Mouse (Mus musculus) layer of hippocampus, adult 18-20 months (tissue): ENCODE results near the gene Sgpp2. TPM values are rescaled to one million over a fixed set of nuclear protein-coding genes. Genes with fewer than 3 reads are reported as not detected.

Experiments
- DNase-seq, 2 experiments: peaks; one replicate each; pipeline ENCODE4 v3.0.0; 2022; ENCODE audit warnings: low spot score in 2 of 2
- total RNA-seq, 2 experiments: library from RNA; stranded (reverse); gene quantifications; 2 replicates each; pipeline ENCODE4 v1.2.3; 2021

The Sgpp2 gene
- total RNA-seq, 2 experiments from 2014 or later = 5.1 to 5.4 TPM

GRCm38 (mm10) chr1:78338212-78338611 is 28.1 kb downstream of the Sgpp2 start:
- peak in 1 of 2 experiments; percentile 3 for DNase-seq

GRCm38 (mm10) chr1:78339941-78340340 is 29.8 kb downstream of the Sgpp2 start:
- DNase-seq = no peak

GRCm38 (mm10) chr1:78340584-78340983 is 30.4 kb downstream of the Sgpp2 start:
- no peak for DNase-seq

- DNase-seq = no peak
These were observed 37.2 kb downstream of the Sgpp2 start for GRCm38 (mm10) chr1:78347317-78347806.

GRCm38 (mm10) chr1:78349219-78349618 is 39.1 kb downstream of the Sgpp2 start:
- DNase-seq = no peak

GRCm38 (mm10) chr1:78353254-78353653 is 43.1 kb downstream of the Sgpp2 start:
- no peak for DNase-seq

GRCm38 (mm10) chr1:78355123-78355522 is 45.0 kb downstream of the Sgpp2 start:
- no peak for DNase-seq

GRCm38 (mm10) chr1:78357415-78357814 is 47.3 kb downstream of the Sgpp2 start:
- no peak for DNase-seq

GRCm38 (mm10) chr1:78357868-78358267 is 47.7 kb downstream of the Sgpp2 start:
- DNase-seq = no peak

- no peak for DNase-seq
These were observed 54.1 kb downstream of the Sgpp2 start for GRCm38 (mm10) chr1:78363965-78364889.

- no peak for DNase-seq
These were observed 57.7 kb downstream of the Sgpp2 start for GRCm38 (mm10) chr1:78367806-78368205.

- no peak for DNase-seq
These were observed 60.0 kb downstream of the Sgpp2 start for GRCm38 (mm10) chr1:78370121-78370520.

- DNase-seq = peak; percentile 1 to 5
These were observed 61.6 kb downstream of the Sgpp2 start for GRCm38 (mm10) chr1:78371569-78372236.

GRCm38 (mm10) chr1:78372316-78372715 is 62.2 kb downstream of the Sgpp2 start:
- no peak for DNase-seq

GRCm38 (mm10) chr1:78373836-78374235 is 63.7 kb downstream of the Sgpp2 start:
- DNase-seq = no peak

GRCm38 (mm10) chr1:78375058-78375457 is 64.9 kb downstream of the Sgpp2 start:
- DNase-seq = no peak

GRCm38 (mm10) chr1:78380950-78381349 is 70.8 kb downstream of the Sgpp2 start:
- no peak for DNase-seq

- DNase-seq = no peak
These were observed 77.7 kb downstream of the Sgpp2 start for GRCm38 (mm10) chr1:78387854-78388253.

- no peak for DNase-seq
These were observed 78.7 kb downstream of the Sgpp2 start for GRCm38 (mm10) chr1:78388848-78389247.

GRCm38 (mm10) chr1:78395191-78395735 is 85.1 kb downstream of the Sgpp2 start:
- DNase-seq = no peak

- no peak for DNase-seq
These were observed 85.6 kb downstream of the Sgpp2 start for GRCm38 (mm10) chr1:78395737-78396136.
